Mouse (Mus musculus) CD4-positive, CD25-positive, alpha-beta regulatory T cell, adult 4 months (primary cell): ENCODE measurements around the gene Cnr2. TPM values are rescaled to one million over a fixed set of nuclear protein-coding genes. Genes with fewer than 3 reads are reported as not detected.
"Not testable (repeated sequence)": the region's sequence is repeated elsewhere in the genome, so short reads cannot be mapped to it uniquely, and the experiment has no call there.

Experiments
- ATAC-seq: one replicate; pipeline ENCODE4 v1.8.0; 2017
- polyA plus RNA-seq, 2 experiments: library from polyadenylated mRNA; unstranded; fragments of 100-300 nt; shearing (Covaris generic); gene quantifications; one replicate each; pipeline ENCODE4 v1.2.1; 2017

Cnr2 gene
- polyA plus RNA-seq, 2 experiments from 2014 or later: 7.5 to 17.0 TPM

- no peak for ATAC-seq
These were observed 43.7 kb downstream of the Cnr2 start for GRCm38 (mm10) chr4:135938858-135939257.

DNA sequence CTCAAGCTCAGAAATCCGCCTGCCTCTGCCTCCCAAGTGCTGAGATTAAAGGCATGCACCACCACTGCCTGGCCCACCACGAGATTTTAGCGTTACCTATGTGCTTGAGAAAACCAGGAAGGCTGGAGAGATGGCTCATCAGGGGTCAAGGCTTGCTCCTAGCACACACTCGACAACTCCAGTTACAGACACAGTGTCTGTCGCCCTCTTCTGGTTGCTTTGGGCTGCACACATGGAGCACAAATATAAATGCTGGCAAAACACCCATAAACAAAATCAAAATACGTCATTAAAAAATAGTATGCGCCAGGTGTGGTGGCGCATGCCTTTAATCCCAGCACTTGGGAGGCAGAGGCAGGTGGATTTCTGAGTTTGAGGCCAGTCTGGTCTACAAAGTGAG, 45.8 kb downstream of the Cnr2 start:
- not testable (repeated sequence) for ATAC-seq

- ATAC-seq: no peak
These were observed 47.0 kb downstream of the Cnr2 start for GRCm38 (mm10) chr4:135942193-135942592.

DNA sequence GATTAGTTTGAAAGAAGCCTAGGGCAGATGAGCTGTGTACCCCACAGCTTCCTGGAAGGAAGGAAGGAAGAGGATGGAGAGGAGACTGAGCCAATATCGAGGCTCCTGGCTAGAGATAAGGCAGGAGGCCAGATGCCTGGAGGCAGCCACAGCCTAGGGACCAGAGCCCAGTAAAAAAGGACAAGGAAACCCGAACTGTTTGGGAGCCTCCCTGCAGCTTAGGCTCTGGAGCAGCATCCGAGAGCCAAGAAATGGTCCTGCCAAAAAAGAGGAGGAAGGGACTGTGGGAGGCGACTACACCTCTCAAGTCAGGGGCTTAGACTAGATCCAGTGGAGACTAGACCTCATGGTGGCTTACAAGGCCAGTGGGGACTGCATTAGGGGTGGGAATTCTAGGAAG, 48.2 kb downstream of the Cnr2 start:
- ATAC-seq: no peak

DNA sequence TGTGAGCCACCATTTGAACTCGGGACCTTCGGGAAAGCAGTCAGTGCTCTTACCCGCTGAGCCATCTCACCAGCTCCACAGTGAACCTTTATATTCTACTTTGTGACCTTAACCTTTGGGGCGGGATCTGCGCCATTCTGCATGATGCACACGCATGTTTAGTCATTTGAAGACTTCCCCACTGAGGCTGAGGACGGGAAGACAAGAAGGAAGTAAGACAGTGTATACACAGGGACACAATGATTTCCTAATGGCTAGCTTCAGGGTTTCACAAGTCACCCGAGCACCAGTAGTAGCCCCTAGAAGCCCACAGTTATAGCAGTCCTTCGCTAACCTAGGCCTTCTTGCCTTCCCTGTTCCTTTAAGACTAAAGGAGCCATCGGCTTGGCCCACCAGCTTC, 50.5 kb downstream of the Cnr2 start:
- ATAC-seq: no peak

- peak; percentile 98 for ATAC-seq
These were observed 51.1 kb downstream of the Cnr2 start, which contains the start of gene Hmgcl for GRCm38 (mm10) chr4:135946278-135946658. Gene Hmgcl, plus strand, starts transcription at chr4:135946448.

DNA sequence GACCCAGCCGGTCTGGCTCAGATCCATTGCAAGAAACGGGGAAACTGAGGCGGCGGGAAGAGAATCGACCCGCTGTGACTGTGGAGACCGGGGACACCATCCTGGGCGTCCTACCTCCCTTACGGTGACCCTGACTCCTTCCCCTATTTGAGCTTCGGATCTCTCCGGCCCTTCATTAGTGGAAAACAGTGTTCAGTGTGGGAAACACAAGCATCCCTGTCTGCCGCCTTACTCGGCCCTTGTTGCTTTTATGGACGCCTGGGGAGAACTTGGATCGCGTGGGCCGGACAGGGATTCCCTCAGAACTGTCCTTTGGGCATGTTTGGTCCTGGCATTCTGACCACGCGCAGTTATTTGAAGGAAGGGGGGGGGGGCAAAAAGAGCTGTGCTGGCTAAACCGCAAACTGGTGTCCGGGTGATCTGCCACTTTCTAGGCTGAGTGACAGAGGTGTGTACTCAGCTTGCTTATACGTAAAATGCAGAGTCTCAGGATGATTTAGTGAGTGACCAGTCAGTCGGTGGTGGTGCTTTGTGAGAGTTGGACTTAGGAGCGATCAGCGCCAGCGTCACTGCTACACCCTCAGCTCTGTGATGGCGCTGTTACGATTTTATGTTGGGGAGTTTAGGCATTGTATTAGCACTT, 51.6 kb downstream of the Cnr2 start:
- ATAC-seq: peak; percentile 32

DNA sequence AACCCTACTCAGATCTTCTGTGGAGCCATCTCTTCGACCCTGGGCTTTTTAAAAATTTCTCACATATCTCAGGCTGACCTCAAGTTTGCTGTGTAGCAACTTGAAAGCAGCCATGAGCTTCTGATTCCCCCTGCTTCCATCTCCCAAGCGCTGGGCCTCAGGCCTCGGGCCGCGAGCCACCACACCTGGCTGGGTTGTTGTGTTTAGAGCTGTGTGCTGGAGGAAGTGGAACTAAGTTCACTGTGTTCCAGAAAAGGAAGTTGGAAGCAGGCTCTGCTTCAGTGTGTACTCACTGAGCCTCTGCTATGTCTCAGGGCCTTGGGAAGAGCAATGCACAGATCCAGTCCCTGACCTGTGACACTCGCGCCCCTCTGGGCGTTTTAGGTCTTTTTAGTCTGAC, 52.9 kb downstream of the Cnr2 start:
- ATAC-seq: no peak

DNA sequence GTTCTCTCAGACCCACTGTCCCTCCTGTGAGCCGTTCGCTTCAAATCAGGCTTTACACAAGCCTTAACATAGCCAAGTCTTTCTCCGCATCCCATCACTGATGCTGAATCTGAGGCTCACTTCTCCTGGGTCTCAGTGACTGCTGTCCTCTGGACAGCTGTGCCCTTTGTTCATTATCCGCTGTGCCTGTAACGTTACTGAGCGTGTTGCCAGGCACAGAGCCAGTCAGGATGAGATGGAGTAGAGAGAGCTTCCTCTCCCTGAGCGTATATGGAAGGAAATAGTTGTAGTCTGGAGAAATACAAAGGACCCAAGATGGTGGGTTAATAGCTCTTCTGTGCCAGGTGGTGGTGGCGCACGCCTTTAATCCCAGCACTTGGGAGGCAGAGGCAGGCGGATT, 54.3 kb downstream of the Cnr2 start:
- no peak for ATAC-seq

- no peak for ATAC-seq
These were observed 54.7 kb downstream of the Cnr2 start for GRCm38 (mm10) chr4:135949911-135950310.

GRCm38 (mm10) chr4:135950365-135950764, 55.2 kb downstream of the Cnr2 start:
- no peak for ATAC-seq

DNA sequence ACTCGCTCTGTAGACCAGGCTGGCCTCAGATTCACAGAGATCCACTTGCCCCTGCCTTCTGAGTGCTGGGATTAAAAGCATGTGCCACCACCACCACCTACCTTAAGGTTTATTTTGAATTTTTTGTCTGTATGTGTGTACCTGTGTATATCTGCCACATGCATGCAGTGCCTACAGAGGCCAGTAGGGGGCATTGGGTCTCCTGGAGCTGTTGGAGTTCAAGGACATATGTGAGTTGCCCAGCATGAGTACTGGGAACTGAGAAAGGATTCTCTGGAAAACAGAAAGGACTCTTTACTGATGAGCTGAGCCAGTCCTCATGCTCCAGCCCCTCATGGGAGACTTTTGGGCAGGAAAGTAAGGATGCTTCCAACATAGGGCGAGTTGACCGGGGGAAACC, 56.3 kb downstream of the Cnr2 start:
- ATAC-seq: no peak

- no peak for ATAC-seq
These were observed 58.0 kb downstream of the Cnr2 start for GRCm38 (mm10) chr4:135953179-135953578.

DNA sequence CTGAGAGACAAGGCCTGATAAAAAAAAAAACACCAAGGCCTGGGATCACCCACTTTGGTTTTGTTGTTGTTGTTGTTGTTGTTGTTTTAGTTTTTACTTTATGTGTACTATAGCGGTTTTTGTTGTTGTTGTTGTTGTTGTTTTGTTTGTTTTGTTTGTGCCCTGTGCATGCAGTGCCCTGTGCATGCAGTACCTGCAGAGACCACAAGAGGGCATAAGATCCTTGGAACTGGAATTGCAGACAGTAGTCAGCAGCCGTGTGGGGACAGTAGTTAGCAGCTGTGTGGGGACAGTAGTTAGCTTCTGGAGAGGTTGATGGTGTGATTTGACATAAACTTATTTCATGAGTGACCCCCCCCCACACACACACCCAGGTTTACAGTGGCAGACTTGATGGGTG, 59.0 kb downstream of the Cnr2 start:
- ATAC-seq: peak; percentile 84

DNA sequence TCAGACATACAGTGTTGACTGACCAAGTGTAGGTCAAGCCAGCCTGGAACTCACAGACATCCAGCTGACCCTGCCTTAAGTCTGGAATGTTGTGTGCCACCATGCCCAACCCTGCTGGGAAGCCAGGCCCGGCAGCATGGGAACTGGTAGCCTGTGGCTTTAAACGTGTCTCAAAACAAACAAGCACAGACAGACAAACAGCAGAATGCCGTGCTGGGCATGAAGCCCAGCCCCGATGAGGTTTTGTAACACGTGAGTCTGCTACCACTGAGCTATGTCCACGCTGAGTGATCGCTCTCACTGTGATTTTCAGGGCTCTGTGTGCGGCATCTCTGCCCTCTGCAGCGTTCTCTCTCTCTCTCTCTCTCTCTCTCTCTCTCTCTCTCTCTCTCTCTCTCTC, 60.7 kb downstream of the Cnr2 start:
- ATAC-seq: no peak

GRCm38 (mm10) chr4:135958354-135958753, 63.2 kb downstream of the Cnr2 start:
- no peak for ATAC-seq

GRCm38 (mm10) chr4:135960717-135961116, 65.5 kb downstream of the Cnr2 start:
- peak; percentile 46 for ATAC-seq

DNA sequence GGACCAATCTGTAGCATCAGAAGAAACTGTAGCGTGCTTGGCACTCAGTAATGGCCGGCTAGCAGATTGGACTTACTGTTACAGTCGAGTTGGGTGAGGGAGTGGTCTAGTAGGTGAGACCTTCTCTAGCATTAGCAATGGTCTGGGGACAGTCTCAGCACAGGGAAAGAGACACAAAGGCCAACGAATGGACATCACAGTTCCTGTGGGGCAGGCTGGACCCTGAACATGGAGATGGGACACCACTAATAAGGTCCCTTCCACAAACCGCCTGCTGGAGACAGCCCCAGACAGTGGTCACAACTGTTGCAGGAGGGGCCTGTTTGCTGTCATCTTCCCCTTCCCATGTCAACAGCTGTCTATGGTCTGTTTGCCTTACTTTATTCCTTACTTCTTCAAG, 66.5 kb downstream of the Cnr2 start:
- no peak for ATAC-seq

DNA sequence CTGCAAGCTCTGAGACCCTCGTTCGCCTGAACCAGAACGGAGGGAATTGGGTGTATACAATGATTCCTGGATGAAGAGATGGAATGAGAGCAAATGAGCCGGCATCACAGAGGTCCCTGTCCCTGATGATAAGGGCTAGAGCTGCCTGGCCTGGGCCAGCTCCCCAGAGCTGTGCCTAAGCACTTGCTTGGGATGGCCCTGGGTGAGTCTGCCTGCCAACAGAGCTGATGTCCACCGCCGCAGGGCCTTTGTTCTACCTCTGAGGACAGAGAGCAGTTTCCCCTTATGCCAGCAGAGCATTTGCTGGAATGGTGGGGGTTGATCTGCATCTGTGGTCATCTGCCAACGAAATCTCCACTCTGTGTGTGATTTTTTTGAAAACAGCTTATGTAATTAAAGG, 67.0 kb downstream of the Cnr2 start:
- no peak for ATAC-seq

DNA sequence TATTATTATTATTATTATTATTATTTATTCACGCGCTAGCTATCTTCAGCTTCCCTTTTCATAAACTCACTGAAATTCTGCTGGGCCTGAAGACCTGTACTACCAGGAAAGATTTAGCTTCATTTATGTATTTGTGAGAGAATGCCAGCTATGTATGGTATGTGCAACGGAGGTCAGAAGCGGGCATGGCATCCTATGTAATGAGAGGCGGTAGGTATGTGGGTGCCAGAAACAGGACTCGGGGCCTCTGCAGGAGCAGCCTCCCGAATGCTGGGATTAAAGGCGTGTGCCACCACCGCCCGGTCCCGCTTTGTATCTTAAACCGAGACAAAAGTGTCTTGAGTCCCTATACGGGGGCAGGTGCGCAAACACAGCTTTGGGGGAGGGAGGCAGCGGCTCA, 67.8 kb downstream of the Cnr2 start:
- peak; percentile 10 for ATAC-seq

DNA sequence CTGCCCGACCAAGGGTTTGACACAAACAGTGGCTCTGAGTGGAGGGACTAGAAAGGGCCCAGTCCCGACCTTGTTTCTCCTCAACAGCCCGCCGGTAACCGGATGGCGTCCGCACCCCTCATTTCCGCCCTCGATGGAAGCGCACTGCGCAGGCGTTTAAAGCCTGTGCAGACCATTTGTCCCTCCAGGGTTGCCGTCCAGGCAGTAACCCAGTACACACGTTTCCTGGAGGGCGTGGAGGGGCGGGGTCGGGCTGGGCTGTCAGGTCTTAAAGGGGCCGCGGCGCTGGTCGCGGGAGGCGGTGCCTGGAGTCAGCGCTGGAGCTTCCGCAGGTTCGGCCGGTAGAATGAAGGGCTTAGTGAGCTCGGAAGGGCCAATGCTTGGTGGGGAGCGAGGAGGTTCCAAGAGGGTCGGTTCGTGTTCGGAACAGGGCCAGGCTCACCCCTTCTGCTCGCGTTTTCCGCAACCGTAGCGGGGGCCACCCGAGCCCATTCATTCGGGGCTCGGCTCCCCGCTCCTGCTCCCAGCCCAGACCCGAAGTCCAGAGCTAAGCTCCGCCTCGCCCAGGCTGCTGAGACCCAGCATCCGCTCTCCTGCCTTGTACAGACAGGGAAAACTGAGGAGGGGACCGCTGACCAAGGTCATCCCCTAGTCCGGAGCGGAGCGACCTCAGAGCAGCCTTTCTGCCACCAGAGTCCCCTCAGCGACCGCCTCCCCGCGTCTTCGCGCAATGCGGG, 68.4 kb downstream of the Cnr2 start, which contains the start of gene Gale:
Gale (plus strand) TSS at position 271 of the 737 bp plus-strand sequence.
- ATAC-seq: peak; percentile 92

GRCm38 (mm10) chr4:135964426-135964825, 69.2 kb downstream of the Cnr2 start:
- ATAC-seq: no peak

DNA sequence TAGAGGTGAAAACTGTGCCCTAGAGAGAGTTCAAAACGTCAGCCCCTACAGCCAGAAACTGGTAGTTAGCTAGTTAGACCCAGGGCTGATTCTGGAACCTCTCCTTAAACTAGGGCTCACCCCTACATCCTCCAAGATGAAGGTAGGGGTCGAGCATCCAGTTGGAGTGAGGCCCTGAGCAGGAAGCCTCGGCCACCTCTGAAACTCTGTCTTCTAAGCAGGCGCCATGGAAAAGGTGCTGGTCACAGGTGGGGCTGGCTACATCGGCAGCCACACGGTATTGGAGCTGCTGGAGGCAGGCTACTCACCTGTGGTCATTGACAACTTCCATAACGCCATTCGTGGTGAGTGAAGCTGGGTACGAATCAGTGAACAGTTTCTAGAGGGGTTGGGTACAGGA, 69.9 kb downstream of the Cnr2 start:
- no peak for ATAC-seq

DNA sequence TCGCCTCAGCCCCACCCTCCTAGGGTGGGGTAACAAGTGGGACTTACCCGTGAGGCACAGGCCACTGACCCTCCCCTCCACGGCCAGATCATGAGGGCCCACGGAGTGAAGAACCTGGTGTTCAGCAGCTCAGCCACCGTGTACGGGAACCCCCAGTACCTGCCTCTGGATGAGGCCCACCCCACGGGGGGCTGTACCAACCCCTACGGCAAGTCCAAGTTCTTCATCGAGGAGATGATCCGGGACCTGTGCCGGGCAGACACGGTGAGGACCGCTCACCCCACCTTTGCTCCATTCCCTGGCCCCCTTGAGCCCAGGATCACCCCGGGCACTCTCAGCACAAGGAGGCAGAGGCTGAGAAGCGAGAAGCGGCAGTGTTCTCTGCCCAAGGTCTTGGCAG, 71.1 kb downstream of the Cnr2 start:
- no peak for ATAC-seq
